Comparison of ENCODE assay signal across 8 mouse cellular contexts in the genomic region with DNA sequence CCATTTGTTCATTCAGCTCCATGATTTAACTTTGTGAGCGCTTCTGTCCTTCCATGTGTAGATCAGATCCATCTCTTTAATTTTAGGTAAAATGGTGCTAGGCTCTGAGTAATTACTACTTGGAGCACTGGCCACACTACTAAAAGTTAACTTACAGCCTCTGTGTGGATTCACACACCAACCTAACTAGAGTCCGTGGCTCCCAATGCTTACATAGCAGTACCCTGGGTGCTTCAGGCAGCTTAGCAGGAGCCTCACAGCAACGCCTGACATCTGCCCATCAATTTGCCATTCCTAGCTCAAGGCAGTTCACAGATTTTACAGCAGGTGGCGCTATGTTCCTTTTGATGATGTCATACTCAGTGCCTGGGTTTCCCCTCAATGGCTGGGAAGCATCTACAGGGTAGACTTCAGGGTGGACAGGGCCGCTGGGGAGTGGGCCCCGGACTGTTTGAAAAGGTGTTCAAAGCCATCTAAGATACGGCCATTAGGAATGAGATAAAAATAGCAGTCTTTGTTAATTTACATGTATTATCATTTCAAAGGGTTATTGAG.
DNase-seq lines count a peak whose midpoint lies in the region; ATAC-seq lines count a peak whose summit lies in the region.

No protein-coding gene starts in this region.

- H3K9ac ChIP-seq in midbrain, embryonic 11.5 days (ENCODE audit: low read length): no peak overlapping the region

- 50% methylated on average over 7 of the region's 7 CpGs for WGBS in hindbrain, embryonic 10.5 days
- 44% methylated on average over 7 of the region's 7 CpGs for WGBS in midbrain, embryonic 11.5 days

- 0 out of 2 replicates have a peak, but pooled peaks cover 5% of the 10 kb centered on the region for H3K4me1 ChIP-seq in hindbrain, embryonic 10.5 days (replicated peaks)
- H3K4me1 ChIP-seq in midbrain, embryonic 11.5 days (ENCODE audit: control insufficient read depth, insufficient read depth, low read length): no peaks in the 10 kb centered on the region

- ATAC-seq in cerebellum, adult (ENCODE audit: insufficient number of reproducible peaks, low FRiP score, low TSS enrichment): 0 out of 2 replicates have a peak, but pooled peaks have one; percentile 46
- ATAC-seq in midbrain, embryonic 11.5 days (ENCODE audit: low FRiP score): peak; percentile 91

- H3K27ac ChIP-seq in hindbrain, embryonic 10.5 days: no peak overlapping the region
- H3K27ac ChIP-seq in midbrain, embryonic 11.5 days (ENCODE audit: low read depth, low read length): no peak overlapping the region

- H3K4me2 ChIP-seq in midbrain, embryonic 11.5 days: no peak overlapping the region

- peaks cover 23% of the 10 kb centered on the region; the same call in 1 of the 2 replicates for H3K36me3 ChIP-seq in hindbrain, embryonic 10.5 days
- no peaks in the 10 kb centered on the region for H3K36me3 ChIP-seq in midbrain, embryonic 11.5 days (ENCODE audit: control insufficient read depth, insufficient read depth, low read length)

- H3K9me3 ChIP-seq in hindbrain, embryonic 10.5 days: no peaks in the 10 kb centered on the region
- no peaks in the 10 kb centered on the region for H3K9me3 ChIP-seq in midbrain, embryonic 11.5 days (ENCODE audit: control insufficient read depth, low read length)

- DNase-seq in cerebellum, adult 11-12 months: no peak
- DNase-seq in WW6 (ENCODE audit: low read depth, low spot score): peak; percentile 62
- peak; percentile 86 for DNase-seq in embryo, embryonic 10.5 days (ENCODE audit: low spot score)
- DNase-seq in hindbrain, embryonic 10.5 days (ENCODE audit: low spot score): peak; percentile 76
- peak; percentile 60 for DNase-seq in layer of hippocampus, adult 9-10 months (ENCODE audit: low spot score)
- peak; percentile 98 for DNase-seq in midbrain, embryonic 11.5 days (ENCODE audit: low spot score, missing footprints)
- peak; percentile 54 for DNase-seq in testis, postnatal 14 days (ENCODE audit: low spot score)

- no peaks in the 10 kb centered on the region for H3K27me3 ChIP-seq in hindbrain, embryonic 10.5 days (ENCODE audit: insufficient read depth, poor library complexity, severe bottlenecking)
- no peaks in the 10 kb centered on the region for H3K27me3 ChIP-seq in midbrain, embryonic 11.5 days (ENCODE audit: control insufficient read depth, insufficient read depth, low read length)

- H3K4me3 ChIP-seq in hindbrain, embryonic 10.5 days: no peak overlapping the region
- H3K4me3 ChIP-seq in midbrain, embryonic 11.5 days (ENCODE audit: low read depth, low read length): no peak overlapping the region
